Comparison of ENCODE assay signal across 10 mouse cellular contexts in the genomic region with DNA sequence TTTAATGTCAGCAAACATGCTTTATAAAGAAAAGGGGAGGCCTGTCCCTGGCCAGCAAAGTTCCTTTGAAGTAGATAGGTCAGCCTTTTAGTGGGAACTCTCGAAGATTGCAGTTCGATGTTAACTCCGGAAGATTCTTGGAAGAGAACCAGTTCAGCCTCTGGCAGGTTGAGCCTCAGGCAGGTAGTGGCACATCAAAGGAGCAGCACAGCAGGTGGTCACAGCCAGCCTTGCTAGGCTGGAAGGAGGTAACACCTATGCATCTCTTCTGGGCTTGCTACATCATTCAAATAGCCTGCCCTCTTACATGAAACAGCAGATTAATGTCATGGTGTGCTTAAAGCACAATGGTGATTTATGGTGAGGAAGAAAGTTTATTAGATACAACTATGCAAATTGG. TPM values are rescaled to one million over a fixed set of nuclear protein-coding genes. Genes with fewer than 3 reads are reported as not detected.
"Had no signal": no experiment of that assay in that cellular context is flagged by ENCODE, and none has a peak within 500 bp of the region (broad histone marks: within the 10 kb centered on the region; RNA-seq: fewer than 3 reads in every experiment).

No protein-coding gene starts in this region.

RNA-seq across cellular contexts. Expression of a gene that starts 9.0 kb away (rescaled TPM):
- total RNA-seq: heart, postnatal 10 days; heart, postnatal 25 days; heart, postnatal 36 days; hematopoietic stem cell, adult 5-6 weeks had no signal
- polyA plus RNA-seq: hindbrain, embryonic 11.5 days; hindbrain, postnatal 0 days; inflammation-experienced regulatory T-cells, adult 6 months; intestine, embryonic 15.5 days; intestine, embryonic 16.5 days; kidney, postnatal 0 days had no signal
